Mouse (Mus musculus): Measurements from ENCODE around the gene Orc2. TPM values are rescaled to one million over a fixed set of nuclear protein-coding genes. Genes with fewer than 3 reads are reported as not detected.

Gene Orc2
- 9.9 TPM for polyA plus RNA-seq (2014; fragmentation: Illumina TruSeq; extraction: RNeasy Lipid Tissue Mini Kit (QIAGEN cat#74804); ENCODE audit: low read depth, low replicate concordance)

DNA sequence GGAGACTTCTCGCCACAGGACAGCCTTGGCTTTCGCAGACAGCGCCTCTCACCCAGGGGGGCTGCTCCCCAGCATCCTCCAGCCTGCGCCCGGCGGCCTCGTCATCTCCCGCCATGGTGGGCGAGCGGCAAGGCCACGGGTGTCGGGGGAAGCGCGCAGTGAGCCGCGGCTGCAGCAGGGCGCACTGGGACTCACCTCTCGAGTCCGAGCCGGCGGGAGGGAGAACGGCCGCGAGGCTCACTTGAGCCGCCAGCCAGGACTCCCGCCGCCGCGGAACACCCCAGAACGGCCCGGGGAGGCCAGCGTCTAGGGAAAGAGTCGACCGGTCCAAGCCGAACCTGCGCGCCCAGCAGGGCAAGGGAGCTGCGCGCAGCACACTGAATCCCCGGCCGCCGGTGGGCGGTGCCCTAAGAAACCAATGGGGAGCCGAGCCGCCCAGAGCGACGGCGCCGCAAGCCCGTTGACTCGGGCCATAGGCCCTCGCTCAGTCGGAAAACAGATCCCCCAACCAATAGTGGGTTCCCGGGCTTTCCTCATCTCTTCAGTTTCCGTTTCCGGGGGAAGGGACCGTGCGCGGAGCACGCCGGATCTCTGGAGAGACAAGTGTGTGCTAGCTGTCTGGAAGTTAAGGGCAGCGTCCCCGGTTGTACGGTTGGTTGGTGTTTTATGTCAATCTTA, at the start of gene Orc2:
Gene Orc2, minus strand, starts transcription at position 533 of the 678 bp plus-strand sequence.

DNA sequence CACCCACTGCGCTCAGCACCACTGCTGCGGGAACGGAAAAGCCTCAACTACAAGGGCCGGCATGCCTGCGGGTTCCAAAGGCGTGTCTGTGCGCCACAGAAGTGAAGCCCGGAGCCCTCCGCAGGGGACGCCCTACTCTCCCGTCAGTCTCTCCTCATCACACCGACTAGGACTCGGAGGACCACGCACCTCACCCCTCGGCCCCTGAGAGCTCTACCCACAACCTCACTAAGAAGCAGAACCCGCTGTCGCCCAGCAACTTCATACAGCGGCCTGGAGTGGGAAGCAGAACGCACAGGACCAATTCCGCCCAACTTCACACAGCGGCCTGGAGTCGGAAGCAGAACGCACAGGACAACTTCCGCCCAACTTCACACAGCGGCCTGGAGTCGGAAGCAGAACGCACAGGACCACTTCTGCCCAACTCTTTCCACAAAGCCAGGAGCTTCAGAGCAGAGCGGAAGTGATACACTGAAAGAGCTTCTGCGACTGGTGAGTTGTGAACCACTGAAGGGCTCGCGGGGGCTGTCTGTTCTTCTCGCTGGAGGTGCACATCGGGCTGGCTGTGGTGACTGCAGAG, 59.7 kb downstream of the Orc2 start, which contains the start of the genes Nif3l1 and Ppil3:
Gene Nif3l1, plus strand, starts transcription at position 9 of the 580 bp plus-strand sequence.
Gene Ppil3, minus strand, starts transcription at position 344 of the 580 bp plus-strand sequence.

DNA sequence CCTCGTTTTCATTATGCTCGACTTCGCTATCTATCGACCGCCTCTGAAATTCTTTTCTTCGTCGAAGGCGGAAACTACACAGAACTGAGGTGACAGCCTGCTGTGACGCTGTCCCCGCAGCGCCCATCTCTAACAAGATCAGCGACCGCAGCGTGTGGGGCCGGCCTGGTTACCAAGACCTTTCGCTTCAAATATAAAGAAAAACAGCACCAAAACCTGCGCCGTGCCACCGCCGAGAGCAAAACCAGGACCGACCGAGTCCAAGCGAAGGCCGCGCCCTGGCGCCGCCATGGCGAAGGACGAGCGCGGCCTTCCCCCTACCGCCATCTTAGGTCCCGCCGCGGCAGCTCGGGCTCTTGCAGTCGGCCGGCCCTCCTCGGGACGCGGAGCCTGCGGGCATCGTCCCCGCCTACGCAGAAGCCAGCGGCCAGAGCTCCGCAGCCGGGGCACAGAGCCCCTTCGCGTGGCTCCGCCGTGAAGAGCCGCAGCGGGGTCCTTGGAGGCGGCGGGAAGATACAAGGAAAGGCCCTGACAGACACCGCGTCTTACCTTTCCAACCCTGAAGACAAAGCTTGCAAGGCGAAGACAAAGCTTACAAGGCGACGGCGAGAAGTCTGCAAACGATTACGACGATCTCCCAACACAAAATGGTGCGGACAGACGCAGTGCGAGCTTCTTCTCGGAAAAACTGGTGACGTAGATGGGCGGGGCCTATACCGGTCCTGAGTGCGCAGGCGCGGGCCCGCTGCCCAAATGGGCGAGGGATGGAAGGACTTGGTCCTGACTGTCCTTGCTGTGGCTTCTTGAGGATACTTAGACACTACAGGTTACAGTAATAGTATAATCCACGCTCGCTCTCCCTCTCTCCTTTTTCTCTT, 81.3 kb downstream of the Orc2 start, which contains the start of gene Clk1:
Gene Clk1, minus strand, starts transcription at position 696 of the 878 bp plus-strand sequence.

Other genes with a start within 250 kb of the Orc2 start
- gene Aox2, start 226.8 kb downstream of the Orc2 start, polyA plus RNA-seq (2014; fragmentation: Illumina TruSeq; extraction: RNeasy Lipid Tissue Mini Kit (QIAGEN cat#74804); ENCODE audit: low read depth, low replicate concordance): 0.08 TPM
- 190 TPM for gene Bzw1, start 112.2 kb downstream of the Orc2 start, polyA plus RNA-seq (2014; fragmentation: Illumina TruSeq; extraction: RNeasy Lipid Tissue Mini Kit (QIAGEN cat#74804); ENCODE audit: low read depth, low replicate concordance)
- 253 TPM for gene Clk1, start 81.0 kb downstream of the Orc2 start, polyA plus RNA-seq (2014; fragmentation: Illumina TruSeq; extraction: RNeasy Lipid Tissue Mini Kit (QIAGEN cat#74804); ENCODE audit: low read depth, low replicate concordance)
- 16.2 TPM for gene Nif3l1, start 60.0 kb downstream of the Orc2 start, polyA plus RNA-seq (2014; fragmentation: Illumina TruSeq; extraction: RNeasy Lipid Tissue Mini Kit (QIAGEN cat#74804); ENCODE audit: low read depth, low replicate concordance)
- 54.1 TPM for gene Ppil3, start 59.6 kb downstream of the Orc2 start, polyA plus RNA-seq (2014; fragmentation: Illumina TruSeq; extraction: RNeasy Lipid Tissue Mini Kit (QIAGEN cat#74804); ENCODE audit: low read depth, low replicate concordance)
- gene Fam126b, start 81.2 kb upstream of the Orc2 start, polyA plus RNA-seq (2014; fragmentation: Illumina TruSeq; extraction: RNeasy Lipid Tissue Mini Kit (QIAGEN cat#74804); ENCODE audit: low read depth, low replicate concordance): 20.7 TPM
- 78.9 TPM for gene Ndufb3, start 81.3 kb upstream of the Orc2 start, polyA plus RNA-seq (2014; fragmentation: Illumina TruSeq; extraction: RNeasy Lipid Tissue Mini Kit (QIAGEN cat#74804); ENCODE audit: low read depth, low replicate concordance)
- 0.69 TPM for gene Als2cr12, start 190.9 kb upstream of the Orc2 start, polyA plus RNA-seq (2014; fragmentation: Illumina TruSeq; extraction: RNeasy Lipid Tissue Mini Kit (QIAGEN cat#74804); ENCODE audit: low read depth, low replicate concordance)
- 99.9 TPM for gene Cflar, start 206.4 kb upstream of the Orc2 start, polyA plus RNA-seq (2014; fragmentation: Illumina TruSeq; extraction: RNeasy Lipid Tissue Mini Kit (QIAGEN cat#74804); ENCODE audit: low read depth, low replicate concordance)

Data from liver, adult 10 weeks (tissue).